ENCODE assay signal across 18 mouse cellular contexts in genomic region chr2:157676396-157677176, GRCm38 (mm10).
DNase-seq lines count a peak whose midpoint lies in the region; ATAC-seq and TF ChIP-seq lines count a peak whose summit lies in the region.
"Had no signal": no experiment of that assay in that cellular context is flagged by ENCODE, and none has a peak within 500 bp of the region (broad histone marks: within the 10 kb centered on the region; RNA-seq: fewer than 3 reads in every experiment).

No protein-coding gene starts in this region.

- no peak overlapping the region for H3K27ac ChIP-seq in kidney, postnatal 0 days
- H3K27ac ChIP-seq in neural tube, embryonic 11.5 days (ENCODE audit: low read depth, low read length): no peak overlapping the region
- no peak overlapping the region for H3K27ac ChIP-seq in liver, embryonic 15.5 days (replicated peaks)
- H3K27ac ChIP-seq: forebrain, embryonic 10.5 days; heart, adult 2 months; heart, embryonic 15.5 days; layer of hippocampus, adult 2 months; limb, embryonic 12.5 days had no signal

- DNase-seq in adrenal gland, postnatal 14 days: peak; percentile 20
- DNase-seq in adrenal gland, adult 18-20 months (ENCODE audit: low spot score in 2 of 2): no peak
- DNase-seq in kidney, postnatal 0 days (ENCODE audit: low spot score): no peak
- DNase-seq in kidney, adult 18-20 months: no peak
- DNase-seq in neural tube, embryonic 11.5 days (ENCODE audit: low spot score): peak; percentile 17
- DNase-seq in neural tube, embryonic 10.5 days (ENCODE audit: extremely low spot score, low spot score): no peak
- DNase-seq in layer of hippocampus, postnatal 25 days (ENCODE audit: extremely low spot score in 1 of 2, low spot score in 1 of 2): no peak
- DNase-seq: cerebellum, adult 2 months; gastrocnemius, postnatal 14 days; heart, adult 2 months; lung, postnatal 10 days; thymus, adult 2 months had no signal

- no peak overlapping the region for H3K4me2 ChIP-seq in kidney, postnatal 0 days (ENCODE audit: low read length)
- no peak overlapping the region for H3K4me2 ChIP-seq in neural tube, embryonic 11.5 days (ENCODE audit: low read depth)
- H3K4me2 ChIP-seq in liver, embryonic 15.5 days: peak overlapping the region; percentile 6; the same call in 1 of the 2 replicates
- H3K4me2 ChIP-seq: heart, embryonic 15.5 days; limb, embryonic 12.5 days had no signal

- H3K9ac ChIP-seq in kidney, postnatal 0 days (ENCODE audit: low read depth, low read length): no peak overlapping the region
- H3K9ac ChIP-seq in neural tube, embryonic 11.5 days (ENCODE audit: low read length): no peak overlapping the region
- H3K9ac ChIP-seq in liver, embryonic 15.5 days: no peak overlapping the region
- H3K9ac ChIP-seq: heart, embryonic 15.5 days; limb, embryonic 12.5 days had no signal

- TF ChIP-seq CTCF in kidney, postnatal 0 days (IDR thresholded peaks at IDR 0.05; ENCODE audit: low read depth): peak; percentile 11; the same call in 1 of the 2 replicates

- H3K27me3 ChIP-seq in kidney, postnatal 0 days (ENCODE audit: insufficient read depth, low read length): no peaks in the 10 kb centered on the region
- H3K27me3 ChIP-seq in neural tube, embryonic 11.5 days (ENCODE audit: control insufficient read depth, insufficient read depth, low read length): no peaks in the 10 kb centered on the region
- no peaks in the 10 kb centered on the region for H3K27me3 ChIP-seq in liver, embryonic 15.5 days
- H3K27me3 ChIP-seq: heart, embryonic 15.5 days had no signal

- H3K9me3 ChIP-seq in kidney, postnatal 0 days (replicated peaks; ENCODE audit: low read length): no peaks in the 10 kb centered on the region
- no peaks in the 10 kb centered on the region for H3K9me3 ChIP-seq in neural tube, embryonic 11.5 days (ENCODE audit: control insufficient read depth, low read length)
- H3K9me3 ChIP-seq in liver, embryonic 15.5 days (replicated peaks): no peaks in the 10 kb centered on the region
- H3K9me3 ChIP-seq: forebrain, embryonic 10.5 days; heart, embryonic 15.5 days; limb, embryonic 12.5 days; megakaryocyte, embryonic 14.5 days had no signal

- WGBS in kidney, postnatal 0 days: 36% methylated on average over 10 of the region's 10 CpGs
- WGBS in neural tube, embryonic 11.5 days: 61% methylated on average over 10 of the region's 10 CpGs
- WGBS in liver, embryonic 15.5 days (ENCODE audit: insufficient replicate concordance): 29% methylated on average over 10 of the region's 10 CpGs

- no peaks in the 10 kb centered on the region for H3K4me1 ChIP-seq in kidney, postnatal 0 days (replicated peaks; ENCODE audit: insufficient read depth, low read length)
- 0 out of 2 replicates have a peak, but pooled peaks cover 3% of the 10 kb centered on the region for H3K4me1 ChIP-seq in neural tube, embryonic 11.5 days (ENCODE audit: control insufficient read depth, insufficient read depth, low read length)
- H3K4me1 ChIP-seq in liver, embryonic 15.5 days (replicated peaks): peaks cover 18% of the 10 kb centered on the region; the same call in 1 of the 2 replicates

- ATAC-seq in kidney, postnatal 0 days (replicated peaks; ENCODE audit: low FRiP score, low read depth): 0 out of 2 replicates have a peak, but pooled peaks have one; percentile 17
- no peak for ATAC-seq in neural tube, embryonic 11.5 days (ENCODE audit: insufficient read depth, low FRiP score, low TSS enrichment)
- peak; percentile 67 for ATAC-seq in liver, embryonic 15.5 days (ENCODE audit: insufficient read depth)

- no peaks in the 10 kb centered on the region for H3K36me3 ChIP-seq in kidney, postnatal 0 days (ENCODE audit: insufficient read depth, low read length)
- H3K36me3 ChIP-seq in neural tube, embryonic 11.5 days (ENCODE audit: control insufficient read depth, insufficient read depth, low read length): no peaks in the 10 kb centered on the region
- H3K36me3 ChIP-seq in liver, embryonic 15.5 days (replicated peaks): no peaks in the 10 kb centered on the region
- H3K36me3 ChIP-seq: forebrain, embryonic 10.5 days; heart, embryonic 15.5 days; limb, embryonic 12.5 days had no signal

- H3K4me3 ChIP-seq in kidney, postnatal 0 days (replicated peaks; ENCODE audit: low read depth, low read length): no peak overlapping the region
- H3K4me3 ChIP-seq in neural tube, embryonic 11.5 days (ENCODE audit: low read depth, low read length): no peak overlapping the region
- no peak overlapping the region for H3K4me3 ChIP-seq in liver, embryonic 15.5 days (replicated peaks)
- H3K4me3 ChIP-seq: forebrain, embryonic 10.5 days; heart, adult 2 months; heart, embryonic 15.5 days; layer of hippocampus, adult 2 months; limb, embryonic 12.5 days; megakaryocyte, embryonic 14.5 days had no signal

Comparison
In these comparisons a context has a peak if more than half of its experiments do, and no peak if none do; other contexts are left out.
1. DNase-seq: peak in adrenal gland, postnatal 14 days (single experiment) and neural tube, embryonic 11.5 days (single experiment); none in adrenal gland, adult 18-20 months (0 of 2), kidney, postnatal 0 days (single experiment), kidney, adult 18-20 months (single experiment), neural tube, embryonic 10.5 days (single experiment) and layer of hippocampus, postnatal 25 days (0 of 2).